Mouse (Mus musculus): ENCODE data around the gene Trat1. TPM values are rescaled to one million over a fixed set of nuclear protein-coding genes. Genes with fewer than 3 reads are reported as not detected.

The Trat1 gene
- polyA plus RNA-seq (2016; fragmentation: Nextera tagmentation; extraction: Ambion mirVana): not detected in 2 replicates

DNA sequence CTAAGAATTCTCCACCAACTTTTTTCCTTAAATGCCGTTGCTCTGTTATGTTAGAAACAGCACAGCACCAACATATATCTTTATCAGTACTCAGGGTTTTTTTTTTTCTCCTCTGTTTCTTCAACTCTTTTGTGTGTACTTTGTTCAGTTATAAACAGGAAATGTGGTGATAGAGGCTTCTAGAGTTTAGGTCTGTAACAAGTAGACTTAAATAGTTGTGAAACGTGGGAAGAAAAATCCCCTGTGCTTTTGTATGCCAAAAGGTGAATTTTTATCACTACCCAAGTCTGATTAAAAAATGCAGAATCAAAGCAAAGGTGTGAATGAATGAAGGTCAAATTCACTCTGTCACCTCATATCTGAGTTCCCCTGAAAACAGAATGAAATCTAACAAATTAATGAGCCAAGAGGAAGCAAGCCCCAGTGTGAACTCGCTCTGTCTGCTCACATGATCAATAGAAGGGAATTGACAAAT is at the start of gene Trat1:
TSS of gene Trat1 (minus strand) at position 51 of the 475 bp plus-strand sequence.
- Histone ChIP-seq H3K9me3 (no peaks in the 10 kb centered on the region), H3K36me3 (replicated peaks) (no peaks in the 10 kb centered on the region), H3K4me1 (no peaks in the 10 kb centered on the region), H3K27me3 (replicated peaks; ENCODE audit: low read depth, poor library complexity, severe bottlenecking) (no peaks in the 10 kb centered on the region), H3K4me3 (no peak within 1 kb of the TSS), H3K27ac (replicated peaks) (no peak within 1 kb of the TSS)
- no peak for DNase-seq (ENCODE audit: low spot score)
- 90% methylated on average over 3 of the region's 3 CpGs for WGBS

- H3K4me3 ChIP-seq: no peak overlapping the region
- H3K9me3 ChIP-seq: no peaks in the 10 kb centered on the region
- 92% methylated on average over 6 of the region's 6 CpGs for WGBS
- H3K27ac ChIP-seq (replicated peaks): no peak overlapping the region
- no peaks in the 10 kb centered on the region for H3K4me1 ChIP-seq
- no peaks in the 10 kb centered on the region for H3K27me3 ChIP-seq (replicated peaks; ENCODE audit: low read depth, poor library complexity, severe bottlenecking)
- no peaks in the 10 kb centered on the region for H3K36me3 ChIP-seq (replicated peaks)
- DNase-seq (ENCODE audit: low spot score): no peak
Observed at GRCm38 (mm10) chr16:48818524-48818923, 46.7 kb upstream of the Trat1 start.

- Histone ChIP-seq H3K4me3 (no peak within 1 kb of the TSS), H3K9me3 (no peaks in the 10 kb centered on the region), H3K27ac (replicated peaks) (no peak within 1 kb of the TSS), H3K27me3 (replicated peaks; ENCODE audit: low read depth, poor library complexity, severe bottlenecking) (no peaks in the 10 kb centered on the region), H3K36me3 (replicated peaks) (no peaks in the 10 kb centered on the region), H3K4me1 (no peaks in the 10 kb centered on the region)
- 87% methylated on average over 2 of the region's 2 CpGs for WGBS
- DNase-seq (ENCODE audit: low spot score): no peak
Observed at GRCm38 (mm10) chr16:48816695-48817094, 44.9 kb upstream of the Trat1 start, which contains the start of gene Retnlb. Gene Retnlb, plus strand, starts transcription at chr16:48816856.

DNA sequence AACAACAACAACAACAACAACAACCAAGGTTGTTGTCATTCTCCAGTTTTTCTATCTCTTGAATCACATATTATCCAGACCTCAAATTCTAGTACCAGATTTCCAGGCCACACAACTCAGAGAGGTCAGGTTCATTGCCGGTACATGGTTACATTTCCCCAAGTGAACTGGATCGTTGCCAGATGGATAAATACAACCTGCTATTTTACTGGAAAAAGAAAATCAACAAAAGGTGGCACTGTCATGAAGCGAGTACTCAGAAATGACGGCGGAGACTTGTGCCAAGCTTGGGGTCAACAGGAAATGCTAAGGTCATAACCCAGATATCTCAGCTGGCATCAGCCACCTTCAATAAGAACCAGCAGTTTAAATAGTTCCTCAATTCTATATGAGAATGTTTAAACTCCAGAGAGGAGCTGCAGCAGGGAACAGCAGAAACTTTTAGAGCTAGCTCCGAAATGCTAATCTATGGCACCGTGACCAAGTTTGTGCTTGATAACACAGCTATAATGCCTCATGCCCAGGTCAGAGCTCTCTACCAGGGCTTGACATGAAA is 40.1 kb upstream of the Trat1 start:
- 63% methylated on average over 7 of the region's 7 CpGs for WGBS
- Histone ChIP-seq H3K36me3 (replicated peaks) (no peaks in the 10 kb centered on the region), H3K9me3 (no peaks in the 10 kb centered on the region), H3K27me3 (replicated peaks; ENCODE audit: low read depth, poor library complexity, severe bottlenecking) (no peaks in the 10 kb centered on the region), H3K27ac (replicated peaks) (no peak overlapping the region), H3K4me3 (no peak overlapping the region), H3K4me1 (no peaks in the 10 kb centered on the region)
- DNase-seq (ENCODE audit: low spot score): no peak

- 61% methylated on average over 2 of the region's 2 CpGs for WGBS
Observed at GRCm38 (mm10) chr16:48809374-48809773, 37.6 kb upstream of the Trat1 start.

DNA sequence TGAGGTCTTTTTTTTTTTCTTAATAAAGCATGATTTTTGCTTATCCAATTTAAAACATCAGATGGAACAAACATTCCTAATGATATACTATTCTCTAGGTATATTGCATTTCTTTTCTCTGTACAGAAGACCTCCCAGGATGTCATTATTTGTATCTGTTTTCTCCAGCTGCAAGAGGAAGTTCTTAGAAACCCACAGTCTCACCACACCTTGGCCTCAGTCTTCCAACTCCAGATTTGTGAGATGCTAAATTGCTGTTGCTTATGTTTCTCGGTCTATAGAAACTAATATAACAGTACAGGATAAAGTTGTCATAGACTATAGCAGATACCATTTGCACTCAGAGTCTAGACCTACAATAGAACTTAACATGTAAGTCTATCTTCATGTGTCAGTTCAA is 34.7 kb upstream of the Trat1 start:
- 88% methylated on average over 1 of the region's 1 CpGs for WGBS
- Histone ChIP-seq H3K36me3 (replicated peaks) (no peaks in the 10 kb centered on the region), H3K4me3 (no peak overlapping the region), H3K27me3 (replicated peaks; ENCODE audit: low read depth, poor library complexity, severe bottlenecking) (no peaks in the 10 kb centered on the region), H3K27ac (replicated peaks) (no peak overlapping the region), H3K9me3 (no peaks in the 10 kb centered on the region), H3K4me1 (no peaks in the 10 kb centered on the region)
- no peak for DNase-seq (ENCODE audit: low spot score)

More at GRCm38 (mm10) chr16:48809374-48809773, 37.6 kb upstream of the Trat1 start:
- Histone ChIP-seq H3K4me1 (no peaks in the 10 kb centered on the region), H3K9me3 (no peaks in the 10 kb centered on the region), H3K36me3 (replicated peaks) (no peaks in the 10 kb centered on the region), H3K27me3 (replicated peaks; ENCODE audit: low read depth, poor library complexity, severe bottlenecking) (no peaks in the 10 kb centered on the region), H3K27ac (replicated peaks) (no peak overlapping the region), H3K4me3 (no peak overlapping the region)
- no peak for DNase-seq (ENCODE audit: low spot score)

DNA sequence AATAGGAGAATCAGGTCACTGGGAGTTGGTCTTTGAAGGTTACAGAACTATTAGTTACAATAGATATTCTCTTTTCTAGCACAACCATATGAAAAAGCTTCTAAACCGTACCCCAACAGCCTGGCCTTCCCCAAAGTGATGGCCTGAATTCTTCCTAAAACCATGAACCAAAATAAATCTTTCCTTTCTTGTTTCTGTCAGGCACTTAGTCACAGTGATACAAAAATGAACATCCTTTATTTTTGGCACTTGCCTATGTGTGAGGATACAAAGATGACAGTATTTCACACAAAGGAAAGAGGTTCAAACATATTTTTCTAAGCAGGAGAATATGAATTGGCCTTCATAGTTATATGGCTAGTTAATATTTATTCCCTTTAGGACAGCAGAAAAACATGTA is 33.6 kb upstream of the Trat1 start:
- no peak overlapping the region for H3K27ac ChIP-seq (replicated peaks)
- H3K4me3 ChIP-seq: no peak overlapping the region
- no peaks in the 10 kb centered on the region for H3K9me3 ChIP-seq
- DNase-seq (ENCODE audit: low spot score): no peak
- H3K36me3 ChIP-seq (replicated peaks): no peaks in the 10 kb centered on the region
- 83% methylated on average over 1 of the region's 1 CpGs for WGBS
- H3K27me3 ChIP-seq (replicated peaks; ENCODE audit: low read depth, poor library complexity, severe bottlenecking): no peaks in the 10 kb centered on the region
- no peaks in the 10 kb centered on the region for H3K4me1 ChIP-seq

- H3K27ac ChIP-seq (replicated peaks): no peak overlapping the region
- H3K9me3 ChIP-seq: no peaks in the 10 kb centered on the region
- H3K4me1 ChIP-seq: no peaks in the 10 kb centered on the region
- no peaks in the 10 kb centered on the region for H3K36me3 ChIP-seq (replicated peaks)
- WGBS: 92% methylated on average over 2 of the region's 2 CpGs
- H3K4me3 ChIP-seq: no peak overlapping the region
- no peaks in the 10 kb centered on the region for H3K27me3 ChIP-seq (replicated peaks; ENCODE audit: low read depth, poor library complexity, severe bottlenecking)
- DNase-seq (ENCODE audit: low spot score): no peak
Observed at GRCm38 (mm10) chr16:48800906-48801305, 29.1 kb upstream of the Trat1 start.

DNA sequence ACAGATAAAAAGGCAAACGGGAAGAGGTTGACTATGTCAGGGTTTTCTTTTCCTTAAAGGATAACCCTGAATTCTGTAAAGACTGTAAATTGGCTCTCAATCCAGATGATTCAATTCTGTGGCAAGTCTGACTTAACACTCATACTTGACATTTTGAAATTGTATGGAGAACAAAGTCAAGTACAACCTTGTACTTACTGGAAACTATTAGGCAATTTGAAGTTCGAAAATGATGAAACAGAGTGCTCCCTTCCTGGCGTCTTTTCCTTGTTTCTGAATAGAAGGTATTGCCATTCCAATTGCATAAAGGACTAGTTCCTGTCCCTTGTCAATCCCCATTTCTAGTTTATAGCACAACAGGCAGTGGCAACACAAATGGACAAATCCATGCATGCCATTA is 27.6 kb upstream of the Trat1 start:
- no peak for DNase-seq (ENCODE audit: low spot score)
- Histone ChIP-seq H3K4me3 (no peak overlapping the region), H3K27ac (replicated peaks) (no peak overlapping the region), H3K4me1 (no peaks in the 10 kb centered on the region), H3K9me3 (no peaks in the 10 kb centered on the region), H3K36me3 (replicated peaks) (no peaks in the 10 kb centered on the region), H3K27me3 (replicated peaks; ENCODE audit: low read depth, poor library complexity, severe bottlenecking) (no peaks in the 10 kb centered on the region)
- WGBS: 86% methylated on average over 3 of the region's 3 CpGs

DNA sequence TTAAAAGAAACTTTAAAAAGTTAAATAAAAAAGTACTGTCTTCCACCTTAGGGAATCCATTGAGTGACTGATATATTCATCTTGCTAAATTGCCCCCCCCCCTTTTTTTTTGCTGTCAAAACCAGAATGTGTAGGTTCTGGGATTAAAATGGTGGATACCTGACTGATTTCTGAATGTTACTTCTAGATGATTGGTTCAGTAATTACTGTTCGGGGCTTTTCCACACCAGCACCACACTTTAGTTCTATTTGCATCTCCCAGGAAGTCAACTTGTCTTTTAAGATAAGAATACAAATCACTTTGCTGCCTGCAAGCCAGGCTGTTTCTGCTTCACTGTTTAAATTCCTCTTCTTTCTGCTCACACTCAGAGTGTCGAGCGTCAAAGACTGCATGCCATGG is 26.5 kb upstream of the Trat1 start:
- DNase-seq (ENCODE audit: low spot score): no peak
- no peak overlapping the region for H3K27ac ChIP-seq (replicated peaks)
- 87% methylated on average over 3 of the region's 3 CpGs for WGBS
- H3K4me1 ChIP-seq: no peaks in the 10 kb centered on the region
- H3K9me3 ChIP-seq: no peaks in the 10 kb centered on the region
- no peaks in the 10 kb centered on the region for H3K36me3 ChIP-seq (replicated peaks)
- no peaks in the 10 kb centered on the region for H3K27me3 ChIP-seq (replicated peaks; ENCODE audit: low read depth, poor library complexity, severe bottlenecking)
- H3K4me3 ChIP-seq: no peak overlapping the region

DNA sequence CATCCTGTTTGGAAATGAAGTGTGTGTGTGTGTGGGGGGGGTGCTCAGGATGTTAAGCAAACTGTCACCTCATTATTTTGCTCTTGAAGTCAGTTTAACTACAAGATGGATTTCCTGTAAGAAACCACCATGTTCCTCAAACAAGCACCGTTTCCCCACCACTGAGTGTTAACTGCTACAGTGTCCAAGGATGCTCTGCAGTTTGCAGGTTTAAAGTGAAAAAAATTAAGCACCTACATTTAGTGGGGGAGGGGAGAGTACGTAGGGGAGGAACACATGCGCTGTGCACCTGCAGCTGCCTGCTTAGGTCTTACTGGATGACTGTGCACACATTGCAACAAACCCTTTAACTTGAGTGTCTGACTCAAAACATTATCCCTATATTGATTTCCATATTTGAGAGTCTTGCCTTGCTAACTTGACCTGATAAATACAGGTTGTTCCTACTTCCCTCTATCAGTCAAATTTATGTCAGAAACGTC is 16.9 kb upstream of the Trat1 start:
- H3K27ac ChIP-seq (replicated peaks): no peak overlapping the region
- H3K4me1 ChIP-seq: no peaks in the 10 kb centered on the region
- no peak overlapping the region for H3K4me3 ChIP-seq
- no peaks in the 10 kb centered on the region for H3K36me3 ChIP-seq (replicated peaks)
- no peak for DNase-seq (ENCODE audit: low spot score)
- no peaks in the 10 kb centered on the region for H3K9me3 ChIP-seq
- H3K27me3 ChIP-seq (replicated peaks; ENCODE audit: low read depth, poor library complexity, severe bottlenecking): no peaks in the 10 kb centered on the region
- 80% methylated on average over 4 of the region's 4 CpGs for WGBS

DNA sequence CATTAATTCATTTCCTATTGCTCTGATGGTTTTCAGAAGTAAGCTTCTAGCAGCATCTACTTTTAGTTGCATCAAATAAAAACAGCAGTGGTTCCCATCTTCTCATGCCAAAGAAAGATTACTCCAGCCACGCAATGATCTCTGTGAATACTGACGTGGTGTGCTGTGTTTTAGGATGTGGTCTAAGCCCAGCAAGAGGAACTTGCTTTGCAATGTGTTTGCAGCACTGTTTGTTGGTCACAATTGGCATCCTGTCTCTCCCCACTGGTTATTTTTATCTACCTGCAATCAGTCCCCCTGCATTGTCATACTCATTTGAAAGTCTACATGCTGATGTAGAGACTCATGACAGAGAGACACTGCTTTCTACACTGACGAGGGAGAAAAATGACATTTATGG is 14.4 kb upstream of the Trat1 start:
- no peak overlapping the region for H3K27ac ChIP-seq (replicated peaks)
- no peaks in the 10 kb centered on the region for H3K36me3 ChIP-seq (replicated peaks)
- no peaks in the 10 kb centered on the region for H3K9me3 ChIP-seq
- H3K4me3 ChIP-seq: no peak overlapping the region
- no peak for DNase-seq (ENCODE audit: low spot score)
- WGBS: 81% methylated on average over 3 of the region's 3 CpGs
- H3K27me3 ChIP-seq (replicated peaks; ENCODE audit: low read depth, poor library complexity, severe bottlenecking): no peaks in the 10 kb centered on the region
- H3K4me1 ChIP-seq: no peaks in the 10 kb centered on the region

DNA sequence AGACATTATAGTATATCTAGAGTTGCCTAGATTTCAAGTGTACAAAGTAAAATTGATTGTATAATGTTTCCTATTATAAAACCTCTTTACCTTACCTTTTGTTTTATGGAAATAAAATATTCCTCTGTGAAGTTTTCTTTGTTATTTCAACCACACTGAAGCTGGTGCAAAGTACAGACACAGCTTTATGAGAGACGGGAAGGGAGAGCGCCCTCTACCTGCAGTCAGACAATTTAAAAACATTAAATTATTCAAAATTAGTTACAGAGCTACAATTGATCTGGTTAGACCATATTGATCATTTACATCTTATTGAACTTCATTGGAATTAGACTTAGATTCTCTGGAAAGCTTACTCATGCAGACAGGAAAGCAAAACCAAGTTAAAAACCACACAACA is 5.4 kb upstream of the Trat1 start:
- Histone ChIP-seq H3K4me1 (no peaks in the 10 kb centered on the region), H3K36me3 (replicated peaks) (no peaks in the 10 kb centered on the region), H3K27me3 (replicated peaks; ENCODE audit: low read depth, poor library complexity, severe bottlenecking) (no peaks in the 10 kb centered on the region), H3K9me3 (no peaks in the 10 kb centered on the region), H3K27ac (replicated peaks) (no peak overlapping the region), H3K4me3 (no peak overlapping the region)
- no peak for DNase-seq (ENCODE audit: low spot score)
- 58% methylated on average over 2 of the region's 2 CpGs for WGBS

Data from embryonic facial prominence, embryonic 10.5 days (tissue).